26 mouse cellular contexts compared by ENCODE assay signal in genomic region chr8:119873181-119873580, GRCm38 (mm10). TPM values are rescaled to one million over a fixed set of nuclear protein-coding genes. Genes with fewer than 3 reads are reported as not detected.
A peak's percentile ranks its signal among the peaks of the same experiment; 100 is the strongest.
DNase-seq lines count a peak whose midpoint lies in the region; ATAC-seq lines count a peak whose summit lies in the region.
"Had no signal": no experiment of that assay in that cellular context is flagged by ENCODE, and none has a peak within 500 bp of the region (broad histone marks: within the 10 kb centered on the region; RNA-seq: fewer than 3 reads in every experiment).

No protein-coding gene starts in this region.

- H3K36me3 ChIP-seq in liver, embryonic 12.5 days, result peaks cover 38% of the 10 kb centered on the region
- peaks cover 68% of the 10 kb centered on the region for H3K36me3 ChIP-seq in megakaryocyte, embryonic 14.5 days (replicated peaks; ENCODE audit: low read length)

- ATAC-seq in liver, embryonic 12.5 days, result peak; percentile 84
- ATAC-seq: activated CD4-positive, CD25-positive, alpha-beta regulatory T cell, adult 4 months; lung, postnatal 0 days had no signal

- H3K4me2 ChIP-seq in liver, embryonic 12.5 days, result no peak overlapping the region
- H3K4me2 ChIP-seq: forebrain, embryonic 12.5 days; hindbrain, embryonic 15.5 days; limb, embryonic 15.5 days; midbrain, embryonic 11.5 days; neural tube, embryonic 12.5 days had no signal

- no peaks in the 10 kb centered on the region for H3K27me3 ChIP-seq in liver, embryonic 12.5 days (replicated peaks)
- peaks cover 9% of the 10 kb centered on the region for H3K27me3 ChIP-seq in megakaryocyte, embryonic 14.5 days (replicated peaks)
- H3K27me3 ChIP-seq: forebrain, embryonic 12.5 days; hindbrain, embryonic 15.5 days; limb, embryonic 15.5 days; neural tube, embryonic 12.5 days had no signal

- H3K27ac ChIP-seq in liver, embryonic 12.5 days, result no peak overlapping the region
- H3K27ac ChIP-seq: forebrain, embryonic 12.5 days; heart, adult 2 months; hindbrain, embryonic 15.5 days; limb, embryonic 15.5 days; neural tube, embryonic 12.5 days had no signal

- no peak overlapping the region for H3K9ac ChIP-seq in liver, embryonic 12.5 days
- H3K9ac ChIP-seq: forebrain, embryonic 12.5 days; hindbrain, embryonic 15.5 days; limb, embryonic 15.5 days; neural tube, embryonic 12.5 days had no signal

- peaks cover 8% of the 10 kb centered on the region; the same call in 1 of the 2 replicates for H3K4me1 ChIP-seq in liver, embryonic 12.5 days
- H3K4me1 ChIP-seq in megakaryocyte, embryonic 14.5 days, result peaks cover 13% of the 10 kb centered on the region
- H3K4me1 ChIP-seq: forebrain, embryonic 12.5 days; hindbrain, embryonic 15.5 days; limb, embryonic 15.5 days; neural tube, embryonic 12.5 days had no signal

- DNase-seq in 416B (ENCODE audit: low read depth), result peak; percentile 51
- peak; percentile 57 for DNase-seq in c-Kit-positive CD71-positive TER-119-positive erythroid progenitor cells, embryonic 14.5 days (ENCODE audit: low spot score)
- DNase-seq in spleen, postnatal 14 days (ENCODE audit: low spot score in 2 of 2), result no peak
- no peak for DNase-seq in adrenal gland, adult 8-10 months
- DNase-seq in neural tube, embryonic 10.5 days (ENCODE audit: extremely low spot score, low spot score), result no peak
- DNase-seq in right cerebral cortex, postnatal 4 days, result no peak
- DNase-seq: adrenal gland, postnatal 14 days; B cell, adult 2 months; cerebellum, adult 18-20 months; cerebellum, postnatal 36 days; gastrocnemius, postnatal 14 days; heart, adult 2 months; heart, postnatal 4 days; kidney, adult 11 months; thymus, postnatal 4 days had no signal

- H3K4me3 ChIP-seq in liver, embryonic 12.5 days, result no peak overlapping the region
- peak overlapping the region; percentile 54 for H3K4me3 ChIP-seq in megakaryocyte, embryonic 14.5 days (replicated peaks)
- H3K4me3 ChIP-seq: forebrain, embryonic 12.5 days; heart, adult 2 months; hindbrain, embryonic 15.5 days; limb, embryonic 15.5 days; neural tube, embryonic 12.5 days had no signal

- WGBS in liver, embryonic 12.5 days (ENCODE audit: insufficient replicate concordance), result 76% methylated on average over 1 of the region's 1 CpGs

- peaks cover 10% of the 10 kb centered on the region for H3K9me3 ChIP-seq in liver, embryonic 12.5 days (replicated peaks)
- peaks cover 15% of the 10 kb centered on the region for H3K9me3 ChIP-seq in megakaryocyte, embryonic 14.5 days
- H3K9me3 ChIP-seq: hindbrain, embryonic 15.5 days; limb, embryonic 15.5 days had no signal

RNA-seq across cellular contexts. Expression of gene Klhl36, which starts 11.1 kb away (rescaled TPM):
- polyA plus RNA-seq in liver, embryonic 12.5 days (2016; fragmentation: Nextera tagmentation; extraction: Ambion mirVana), result 7.0 and 7.7 TPM in 2 replicates
- 5.2 and 14.1 TPM in 2 replicates for polyA plus RNA-seq in megakaryocyte, embryonic 14.5 days (2012; ENCODE audit: insufficient read depth, low replicate concordance)
- 10 to 100 TPM in 3 of 4 experiments, 1 to 10 TPM in 1; 8.4 to 13.8 (median 11.8) TPM for total RNA-seq in adrenal gland, adult 8-10 months (2022)

RNA-seq across cellular contexts. Expression of gene Cotl1, which starts 32.8 kb away (rescaled TPM):
- 46.5 and 49.5 TPM in 2 replicates for polyA plus RNA-seq in liver, embryonic 12.5 days (2016; fragmentation: Nextera tagmentation; extraction: Ambion mirVana)
- polyA plus RNA-seq in megakaryocyte, embryonic 14.5 days (2012; ENCODE audit: insufficient read depth, low replicate concordance), result 413 and 593 TPM in 2 replicates
- 10 to 100 TPM; 38.1 to 64.0 (median 54.4) TPM for total RNA-seq in adrenal gland, adult 8-10 months (2022)

RNA-seq across cellular contexts. Expression of gene Usp10, which starts 37.0 kb away (rescaled TPM):
- 124 and 136 TPM in 2 replicates for polyA plus RNA-seq in liver, embryonic 12.5 days (2016; fragmentation: Nextera tagmentation; extraction: Ambion mirVana)
- 15.0 and 19.0 TPM in 2 replicates for polyA plus RNA-seq in megakaryocyte, embryonic 14.5 days (2012; ENCODE audit: insufficient read depth, low replicate concordance)
- total RNA-seq in adrenal gland, adult 8-10 months (2022), result 100 to 1,000 TPM in 3 of 4 experiments, 10 to 100 TPM in 1; 88.6 to 130 (median 113) TPM

RNA-seq across cellular contexts. Expression of gene Gm20388, which starts 37.5 kb away (rescaled TPM):
- not detected in 2 replicates for polyA plus RNA-seq in liver, embryonic 12.5 days (2016; fragmentation: Nextera tagmentation; extraction: Ambion mirVana)
- polyA plus RNA-seq in megakaryocyte, embryonic 14.5 days (2012; ENCODE audit: insufficient read depth, low replicate concordance), result 111 and 175 TPM in 2 replicates
- total RNA-seq in adrenal gland, adult 8-10 months (2022), result 10 to 100 TPM in 1 of 4 experiments, 1 to 10 TPM in 3; 1.7 to 16.9 (median 5.8) TPM
- total RNA-seq: layer of hippocampus, postnatal 14 days had no signal
- polyA plus RNA-seq: forebrain, embryonic 12.5 days; heart, embryonic 14.5 days; lung, postnatal 0 days; midbrain, embryonic 11.5 days; neural tube, embryonic 12.5 days had no signal

Comparison
In these comparisons a context has a peak if more than half of its experiments do, and no peak if none do; other contexts are left out.
1. DNase-seq: peak in 416B (single experiment) and c-Kit-positive CD71-positive TER-119-positive erythroid progenitor cells, embryonic 14.5 days (single experiment); none in spleen, postnatal 14 days (0 of 2), adrenal gland, adult 8-10 months (single experiment), neural tube, embryonic 10.5 days (single experiment) and right cerebral cortex, postnatal 4 days (single experiment).